Comparison of ENCODE assay signal across 8 mouse cellular contexts in the genomic region with DNA sequence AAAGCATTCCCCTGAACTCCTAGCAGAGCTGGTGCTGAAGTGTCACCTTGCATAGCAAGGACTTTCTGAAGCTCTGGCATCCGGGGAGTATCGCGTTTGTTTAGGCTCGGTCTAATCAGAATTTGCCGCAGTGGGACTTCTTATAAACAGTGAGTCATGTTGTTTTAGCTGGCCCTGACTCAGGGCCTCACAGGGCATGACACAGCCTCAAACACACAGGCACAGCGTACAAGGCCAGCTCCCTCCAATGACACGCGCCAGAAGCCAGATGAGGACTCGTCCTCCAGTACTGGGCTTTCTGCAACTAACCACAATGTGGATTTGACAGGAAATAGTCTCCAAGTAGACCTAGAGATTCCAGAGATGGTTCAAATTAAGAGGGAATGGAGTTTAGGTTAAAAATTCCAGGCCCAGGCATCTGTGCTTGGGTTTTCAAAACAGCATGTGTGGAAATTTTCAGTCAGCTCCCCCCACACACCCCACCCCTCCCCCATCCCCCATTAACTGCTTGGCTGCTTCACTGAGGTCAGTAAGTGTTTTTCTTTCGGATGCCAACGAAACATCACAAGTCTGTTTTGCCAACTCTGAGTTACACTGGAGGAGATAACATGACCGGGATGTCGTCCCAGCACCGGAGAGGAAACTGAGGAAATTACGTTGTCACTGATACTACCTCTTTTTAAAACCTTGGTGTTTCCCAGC. TPM values are rescaled to one million over a fixed set of nuclear protein-coding genes. Genes with fewer than 3 reads are reported as not detected.
DNase-seq lines count a peak whose midpoint lies in the region; ATAC-seq and TF ChIP-seq lines count a peak whose summit lies in the region.

No protein-coding gene starts in this region.

- no peaks in the 10 kb centered on the region for H3K9me3 ChIP-seq in kidney, embryonic 14.5 days (ENCODE audit: control insufficient read depth, low read length)
- H3K9me3 ChIP-seq in lung, postnatal 0 days (ENCODE audit: low read length) = no peaks in the 10 kb centered on the region

- peak overlapping the region; percentile 74 for H3K27ac ChIP-seq in kidney, embryonic 14.5 days (ENCODE audit: low read depth, low read length)
- H3K27ac ChIP-seq in lung, postnatal 0 days (ENCODE audit: low read length) = peak overlapping the region; percentile 43; the same call in 1 of the 2 replicates

- peaks cover 33% of the 10 kb centered on the region for H3K4me1 ChIP-seq in kidney, embryonic 14.5 days (ENCODE audit: control insufficient read depth, insufficient read depth, low read length)
- peaks cover 6% of the 10 kb centered on the region; the same call in 1 of the 2 replicates for H3K4me1 ChIP-seq in lung, postnatal 0 days (ENCODE audit: insufficient read depth, low read depth, low read length)

- H3K4me2 ChIP-seq in kidney, embryonic 14.5 days (replicated peaks; ENCODE audit: low read depth, low read length) = peak overlapping the region; percentile 21
- 0 out of 2 replicates have a peak overlapping the region, but pooled peaks have one; percentile 5 for H3K4me2 ChIP-seq in lung, postnatal 0 days (replicated peaks; ENCODE audit: low read depth, low read length)

- no peak for TF ChIP-seq CTCF in lung, postnatal 0 days (IDR thresholded peaks at IDR 0.05)

- H3K27me3 ChIP-seq in kidney, embryonic 14.5 days (ENCODE audit: control insufficient read depth, insufficient read depth, low read length) = no peaks in the 10 kb centered on the region
- H3K27me3 ChIP-seq in lung, postnatal 0 days (replicated peaks; ENCODE audit: insufficient read depth, low read length) = no peaks in the 10 kb centered on the region

- peak; percentile 50; the same call in 1 of the 2 replicates for TF ChIP-seq EP300 in lung, postnatal 0 days (IDR thresholded peaks at IDR 0.05)

- H3K4me3 ChIP-seq in kidney, embryonic 14.5 days (ENCODE audit: low read length) = no peak overlapping the region
- H3K4me3 ChIP-seq in lung, postnatal 0 days (ENCODE audit: low read depth, low read length) = no peak overlapping the region

- peak; percentile 89 for DNase-seq in NIH3T3 (ENCODE audit: low read depth)
- DNase-seq in brain, adult 2 months (ENCODE audit: low read depth, low spot score) = peak; percentile 35
- peak; percentile 64 for DNase-seq in heart, adult 8-10 months (ENCODE audit: low spot score)
- peak; percentile 91 for DNase-seq in lung, postnatal 0 days (ENCODE audit: low spot score)
- DNase-seq in c-Kit-positive CD71-positive TER-119-positive erythroid progenitor cells, embryonic 14.5 days (ENCODE audit: low spot score) = no peak
- no peak for DNase-seq in natural killer cell, adult 2 months (ENCODE audit: low spot score in 2 of 2)

- no peak overlapping the region for H3K9ac ChIP-seq in kidney, embryonic 14.5 days (ENCODE audit: low read depth, low read length)
- H3K9ac ChIP-seq in lung, postnatal 0 days (replicated peaks; ENCODE audit: low read depth) = no peak overlapping the region

- H3K36me3 ChIP-seq in kidney, embryonic 14.5 days (ENCODE audit: control insufficient read depth, insufficient read depth, low read length) = no peaks in the 10 kb centered on the region; the same call in 1 of the 2 replicates
- no peaks in the 10 kb centered on the region for H3K36me3 ChIP-seq in lung, postnatal 0 days (ENCODE audit: insufficient read depth, low read length)

- peak; percentile 92 for ATAC-seq in kidney, embryonic 14.5 days (ENCODE audit: low FRiP score, low TSS enrichment)
- ATAC-seq in lung, postnatal 0 days = peak; percentile 98
- no peak for ATAC-seq in erythroid progenitor cell, adult 5-6 weeks (replicated peaks; ENCODE audit: low FRiP score, poor library complexity, severe bottlenecking)

- WGBS in kidney, embryonic 14.5 days = 3% methylated on average over 15 of the region's 15 CpGs
- WGBS in lung, postnatal 0 days = 5% methylated on average over 15 of the region's 15 CpGs

RNA-seq across cellular contexts. Expression of a gene that starts 14.8 kb away (rescaled TPM):
- 1 to 10 TPM; 1.3 to 2.4 (median 2.0) TPM for total RNA-seq in heart, adult 8-10 months (2022)
- polyA plus RNA-seq in kidney, embryonic 14.5 days (2014; fragmentation: Nextera tagmentation; extraction: Ambion mirVana) = 13.8 and 28.2 TPM in 2 replicates
- 12.2 and 13.3 TPM in 2 replicates for polyA plus RNA-seq in lung, postnatal 0 days (2015; fragmentation: Nextera tagmentation; extraction: Ambion mirVana)
- not detected in 2 replicates for total RNA-seq in erythroid progenitor cell, adult 5-6 weeks (2015; ENCODE audit: low replicate concordance)
- not detected in 2 replicates for total RNA-seq in erythroid progenitor cell, adult 5-6 weeks (2017; ENCODE audit: low replicate concordance)

Comparison
In these comparisons a context has a peak if more than half of its experiments do, and no peak if none do; other contexts are left out.
1. DNase-seq: peak in NIH3T3 (single experiment), brain, adult 2 months (single experiment), heart, adult 8-10 months (single experiment) and lung, postnatal 0 days (single experiment); none in c-Kit-positive CD71-positive TER-119-positive erythroid progenitor cells, embryonic 14.5 days (single experiment) and natural killer cell, adult 2 months (0 of 2).